Mouse (Mus musculus): ENCODE measurements around the gene Cacna1e.

DNA sequence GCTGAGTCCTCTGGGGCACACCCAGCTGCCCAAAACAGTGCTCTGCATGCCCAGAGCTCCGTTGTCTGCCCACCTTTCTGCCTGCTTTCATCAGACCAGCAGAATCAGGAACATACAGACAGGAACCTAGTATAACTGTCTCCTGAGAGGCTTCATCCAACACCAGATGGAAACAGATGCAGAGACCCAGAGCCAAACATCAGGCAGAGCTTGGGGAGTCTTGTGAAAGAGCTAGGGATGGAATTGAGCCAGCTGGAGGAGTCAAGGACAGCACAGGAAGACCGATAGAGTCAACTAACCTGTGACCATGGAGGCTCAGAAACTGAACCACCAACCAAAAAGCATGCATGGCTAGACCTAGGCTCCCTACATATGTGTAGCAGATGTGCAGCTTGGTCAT lies 34.1 kb upstream of the Cacna1e start:
- TF ChIP-seq MXI1 (IDR thresholded peaks at IDR 0.05; ENCODE audit: low read depth, low read length) = no peak
- TF ChIP-seq CTCF (conservative IDR thresholded peaks at IDR 0.05 in 1 of 2, IDR thresholded peaks at IDR 0.05 in 1 of 2; ENCODE audit: low read depth in 2 of 2, low read length in 2 of 2) = no peak
- no peak for TF ChIP-seq UBTF (IDR thresholded peaks at IDR 0.05; ENCODE audit: low read depth, low read length)
- TF ChIP-seq MEF2A (IDR thresholded peaks at IDR 0.05; ENCODE audit: borderline replicate concordance, low read depth, low read length) = no peak
- TF ChIP-seq USF2 (conservative IDR thresholded peaks at IDR 0.05; ENCODE audit: low read depth, low read length) = no peak
- TF ChIP-seq USF1 (IDR thresholded peaks at IDR 0.05; ENCODE audit: low read depth, low read length) = no peak
- no peak for TF ChIP-seq MYC (IDR thresholded peaks at IDR 0.05; ENCODE audit: low read depth, low read length)
- no peak for TF ChIP-seq POLR2A (IDR thresholded peaks at IDR 0.05; ENCODE audit: low read depth, low read length)
- TF ChIP-seq JUND (conservative IDR thresholded peaks at IDR 0.05; ENCODE audit: low read depth, low read length) = no peak
